Mouse (Mus musculus): ENCODE results near the gene Rap2c.

DNA sequence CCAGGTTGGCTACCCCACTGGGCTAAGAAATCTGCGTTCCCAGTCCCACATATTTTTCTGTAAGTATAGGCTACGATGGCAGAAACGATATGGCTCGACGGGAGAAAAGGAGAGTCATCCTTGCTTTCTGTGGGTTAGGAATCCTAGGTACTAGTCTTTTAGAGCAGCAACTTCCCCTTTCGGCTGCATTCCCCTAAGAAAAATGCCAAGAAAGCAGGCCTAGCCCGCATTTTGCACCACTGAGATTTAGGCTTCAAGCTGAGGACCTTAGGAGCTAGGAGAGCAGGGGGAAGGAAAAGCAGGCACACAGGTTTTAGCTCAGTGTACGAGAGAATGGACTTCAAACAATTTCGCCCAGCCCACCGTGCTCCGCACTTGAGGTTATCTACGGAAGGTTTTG is 892 bp downstream of the Rap2c start:
- TF ChIP-seq CTCF (IDR thresholded peaks at IDR 0.05; ENCODE audit: low read depth) (no peak), EP300 (IDR thresholded peaks at IDR 0.05; ENCODE audit: low read depth) (no peak)
